Mouse (Mus musculus) adrenal gland, postnatal 36 days (tissue): ENCODE results near the gene Retsat. TPM values are rescaled to one million over a fixed set of nuclear protein-coding genes. Genes with fewer than 3 reads are reported as not detected.

Source experiments
- DNase-seq, 2 experiments: peaks; one replicate each; pipeline ENCODE4 v3.0.0; 2021; ENCODE audit warnings: mixed read lengths in 1 of 2
- long read RNA-seq, 2 experiments: library from polyadenylated mRNA; stranded (forward); transcript quantifications; one replicate each; pipeline ENCODE4 v2.0.0; 2021; ENCODE audit warnings: borderline sequencing depth in 2 of 2
- total RNA-seq, 2 experiments: library from RNA; stranded (reverse); gene quantifications; 2 replicates each; pipeline ENCODE4 v1.2.3; 2021

Retsat gene
- 100 to 1,000 TPM; 295 to 376 TPM for total RNA-seq
- long read RNA-seq, experiment 1, transcript Retsat-201 (11 exons, 3,027 nt) = major isoform, 303 of 363 reads
- long read RNA-seq, experiment 1, partial matches to known transcripts = 54 of 363 reads
- long read RNA-seq, experiment 1, other reads (novel, unspliced or antisense) = 6 of 363 reads
- long read RNA-seq, experiment 2, transcript Retsat-201 (11 exons, 3,027 nt) = major isoform, 146 of 172 reads
- long read RNA-seq, experiment 2, partial matches to known transcripts = 20 of 172 reads
- long read RNA-seq, experiment 2, other reads (novel, unspliced or antisense) = 6 of 172 reads

- DNase-seq = peak; percentile 97
Observed at GRCm38 (mm10) chr6:72597956-72598753, at the start of gene Retsat, which contains the start of gene Elmod3. Retsat (plus strand) TSS chr6:72598475. Elmod3 (minus strand) TSS chr6:72598413.

GRCm38 (mm10) chr6:72549041-72549580 is 49.2 kb upstream of the Retsat start:
- DNase-seq = peak in 1 of 2 experiments; percentile 32

DNA sequence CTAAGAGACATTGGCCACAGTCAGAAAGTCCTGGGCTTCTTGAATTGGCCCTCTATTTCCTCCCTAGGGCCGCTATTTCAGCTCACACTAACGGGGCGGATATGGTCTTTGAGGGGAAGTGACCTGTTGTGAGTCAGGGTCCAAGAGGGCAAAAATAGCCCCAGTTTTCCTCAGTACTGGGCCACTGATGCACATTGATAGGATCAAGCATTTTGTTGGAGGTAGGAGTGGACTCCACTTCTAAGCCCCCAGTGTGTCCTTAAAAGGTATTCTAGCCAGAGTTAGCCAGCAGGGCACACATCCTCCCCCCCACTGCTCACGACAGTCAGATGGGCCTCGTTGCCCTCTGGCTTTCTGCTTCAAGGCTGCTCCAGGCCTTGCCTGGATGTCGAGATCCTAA is 48.2 kb upstream of the Retsat start:
- no peak for DNase-seq

DNA sequence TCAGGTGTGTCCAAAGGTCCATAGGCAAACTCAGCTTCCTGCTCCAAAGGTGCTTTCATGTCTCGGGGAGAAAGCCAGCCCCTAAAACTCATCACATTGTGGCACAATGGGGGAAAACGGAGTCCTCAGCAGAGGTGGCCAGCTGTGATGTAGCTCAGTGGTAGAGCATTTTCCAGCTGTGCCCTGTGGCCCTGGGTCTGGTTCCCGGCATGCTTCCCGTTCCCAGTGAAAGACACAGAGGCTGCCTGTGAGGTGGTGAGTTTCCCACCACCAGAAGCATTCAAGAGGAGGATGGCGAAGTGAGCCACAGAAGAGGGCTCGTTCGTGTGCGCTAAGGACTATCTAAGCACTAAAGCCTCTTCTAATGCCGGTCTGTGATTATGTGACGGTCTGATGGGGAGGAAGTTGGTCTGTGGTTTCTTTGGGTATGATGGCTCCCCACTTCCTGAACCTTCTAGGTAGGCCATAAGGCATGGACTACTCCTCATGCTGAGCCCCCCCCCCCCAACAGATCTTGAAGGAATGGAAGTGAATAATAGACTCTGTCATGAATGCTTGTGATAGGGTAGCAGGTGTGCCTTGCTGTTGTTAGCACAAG is 47.7 kb upstream of the Retsat start:
- no peak for DNase-seq

DNA sequence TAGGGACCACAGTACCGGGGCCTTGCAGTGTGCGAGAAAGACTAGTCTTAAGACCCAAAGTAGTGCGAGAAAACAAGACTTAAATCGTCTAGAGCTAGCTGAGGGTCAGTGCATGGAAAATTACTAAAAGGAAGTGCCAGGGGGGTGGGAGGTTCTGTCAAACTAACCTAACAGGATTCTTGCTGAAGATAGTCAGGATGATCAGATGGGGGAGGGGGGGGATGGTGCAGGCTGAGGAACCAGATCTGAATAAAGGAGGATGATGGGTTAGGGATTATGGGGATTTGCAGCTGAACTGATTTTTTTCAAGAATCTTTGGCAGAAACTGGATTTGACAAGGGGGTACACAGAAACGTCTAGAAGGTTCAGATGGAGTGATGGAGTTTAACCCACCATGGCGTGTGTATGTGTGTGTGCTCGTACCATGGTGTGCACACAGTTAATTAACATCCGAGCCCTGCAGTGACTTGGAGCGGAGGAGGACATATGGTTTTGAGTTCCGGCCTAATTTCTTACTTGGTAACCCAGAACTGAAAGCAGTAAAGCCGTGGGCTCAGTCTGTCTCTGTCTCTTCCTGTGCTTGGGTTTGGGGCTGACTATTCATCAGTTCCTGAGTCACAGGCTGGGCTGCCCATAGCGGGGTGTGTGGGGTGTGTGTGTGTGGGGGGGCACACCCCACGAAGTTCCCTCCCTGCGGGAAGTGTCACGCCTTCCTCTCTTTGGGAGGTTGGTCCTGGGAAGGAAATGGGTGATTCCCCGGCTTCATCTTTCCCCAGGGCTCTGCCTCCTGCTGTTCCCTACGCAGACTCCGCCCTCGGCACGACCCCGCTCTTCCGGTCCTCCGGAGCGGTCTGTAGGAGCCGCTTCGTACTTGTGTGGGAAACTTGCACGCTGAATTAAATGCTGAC is 45.9 kb upstream of the Retsat start:
- DNase-seq = peak; percentile 81 to 82

GRCm38 (mm10) chr6:72553079-72553412 is 45.2 kb upstream of the Retsat start:
- no peak for DNase-seq

DNA sequence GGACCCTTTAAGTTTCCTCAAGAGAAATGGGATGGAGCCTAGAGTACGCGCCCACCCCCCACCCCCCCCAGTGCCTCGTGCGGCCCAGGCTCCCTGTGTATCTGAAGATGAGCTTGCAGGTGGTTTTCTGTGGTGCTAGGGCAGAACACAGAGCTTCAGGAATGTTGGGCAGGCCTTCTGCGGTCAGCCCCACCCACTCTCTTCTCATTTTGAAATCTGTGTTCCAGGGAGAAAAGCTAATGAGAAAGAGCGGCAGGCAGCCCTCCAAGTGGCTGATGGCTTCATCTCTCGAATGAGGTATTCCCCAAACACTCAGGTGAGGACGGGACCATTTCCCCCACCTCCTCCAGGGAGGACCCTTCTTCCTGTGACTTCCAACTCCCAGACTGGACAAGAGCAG is 37.5 kb upstream of the Retsat start:
- no peak for DNase-seq

GRCm38 (mm10) chr6:72562486-72562885 is 35.8 kb upstream of the Retsat start:
- no peak for DNase-seq

DNA sequence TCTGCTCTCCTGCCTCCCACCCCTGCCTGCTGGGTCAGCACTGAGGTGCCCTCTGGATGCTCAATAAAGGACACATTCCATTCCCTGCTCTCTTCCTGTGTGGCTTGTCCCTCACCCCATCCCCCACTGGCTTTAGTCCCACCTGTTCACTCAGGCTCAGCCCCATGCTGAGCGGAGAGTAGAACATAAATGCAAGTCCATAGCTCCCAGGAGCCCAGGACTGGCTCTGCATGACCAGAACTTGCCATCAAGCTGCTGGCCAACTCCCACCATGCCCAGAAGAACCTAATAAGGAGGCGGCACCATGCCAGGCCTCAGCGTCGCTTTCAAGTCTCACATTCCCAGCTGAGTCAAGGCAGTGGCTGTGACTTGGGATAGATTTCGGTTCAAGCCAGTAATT is 35.4 kb upstream of the Retsat start:
- DNase-seq = no peak

DNA sequence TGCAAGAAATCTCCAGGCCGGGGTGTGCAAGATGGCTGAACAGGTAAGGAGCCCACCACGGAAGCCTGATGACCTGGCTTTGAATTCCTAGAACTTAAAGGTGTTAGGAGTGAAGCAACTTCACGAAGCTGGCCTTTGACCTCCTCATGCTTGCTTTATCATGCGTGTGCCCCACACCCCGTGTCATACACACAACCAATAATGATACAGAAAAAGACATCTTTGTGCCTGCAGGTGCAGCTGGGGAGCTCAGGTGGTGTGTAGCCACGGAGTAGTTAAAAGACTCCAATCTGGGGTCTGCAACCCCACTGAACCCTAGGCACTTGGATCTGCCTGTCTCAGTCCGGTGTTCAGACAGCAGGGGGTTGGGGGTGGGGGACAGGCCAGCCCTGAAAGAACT is 32.8 kb upstream of the Retsat start:
- DNase-seq = no peak

- DNase-seq = peak; percentile 83 to 90
Observed at GRCm38 (mm10) chr6:72566044-72566443, 32.2 kb upstream of the Retsat start.

GRCm38 (mm10) chr6:72567508-72567907 is 30.8 kb upstream of the Retsat start:
- no peak for DNase-seq

DNA sequence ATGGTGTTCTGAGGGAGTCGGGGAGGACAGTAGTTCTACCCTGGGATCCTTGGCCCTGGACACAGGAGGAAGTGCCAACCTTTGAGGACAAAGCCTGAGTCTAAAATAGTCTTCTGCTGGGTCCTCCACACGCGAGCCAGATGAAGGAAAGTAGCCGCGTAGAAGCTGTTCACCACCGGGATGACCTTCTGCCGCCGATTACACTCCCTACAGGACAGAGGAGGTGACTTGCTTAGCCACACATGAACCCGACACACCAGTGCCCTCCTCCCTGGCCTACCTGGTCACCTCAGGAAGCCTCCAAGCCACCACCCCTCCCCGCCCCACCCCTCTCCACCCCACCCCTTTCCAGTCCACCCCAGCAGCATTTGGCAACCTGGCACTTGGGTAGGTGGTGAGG is 29.5 kb upstream of the Retsat start:
- no peak for DNase-seq

- no peak for DNase-seq
Observed at GRCm38 (mm10) chr6:72570644-72571397, 27.5 kb upstream of the Retsat start.

GRCm38 (mm10) chr6:72571826-72572225 is 26.4 kb upstream of the Retsat start:
- DNase-seq = no peak

GRCm38 (mm10) chr6:72576041-72576440 is 22.2 kb upstream of the Retsat start:
- DNase-seq = no peak

GRCm38 (mm10) chr6:72581625-72582382 is 16.5 kb upstream of the Retsat start:
- peak in 1 of 2 experiments; percentile 28 for DNase-seq

DNA sequence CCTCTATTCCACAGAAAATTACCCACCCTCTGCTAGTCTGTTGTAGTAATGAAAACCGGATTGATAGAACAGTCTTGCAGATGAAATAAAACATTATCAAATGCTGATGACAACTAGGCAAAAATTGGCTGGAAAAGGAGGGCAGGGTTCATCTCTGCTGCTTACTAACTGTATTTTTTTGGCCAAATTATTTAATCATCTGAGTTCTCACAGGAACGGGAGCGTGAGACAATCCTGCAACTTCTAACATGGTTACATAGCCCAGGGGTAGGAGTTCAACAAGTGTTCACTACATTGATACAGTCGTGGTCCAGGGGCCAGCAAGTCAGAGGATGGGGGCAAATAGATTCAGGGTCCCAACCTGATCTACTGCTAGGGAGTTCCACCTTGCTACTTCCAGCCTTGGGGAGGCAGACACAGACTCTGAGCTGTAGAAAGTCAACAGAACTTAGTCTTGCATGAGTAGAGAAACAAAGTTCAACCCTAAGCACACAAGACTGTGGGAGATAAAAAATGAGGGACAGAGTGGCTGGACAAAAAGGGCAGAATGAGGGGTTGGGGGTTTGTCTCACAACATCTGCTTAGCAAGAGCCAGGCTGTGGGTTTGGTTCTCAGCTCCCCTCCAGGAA is 14.9 kb upstream of the Retsat start:
- DNase-seq = peak in 1 of 2 experiments; percentile 30

GRCm38 (mm10) chr6:72584154-72584553 is 14.1 kb upstream of the Retsat start:
- DNase-seq = peak; percentile 44 to 50

- peak in 1 of 2 experiments; percentile 54 for DNase-seq
Observed at GRCm38 (mm10) chr6:72586701-72587100, 11.6 kb upstream of the Retsat start.
